Mouse (Mus musculus): ENCODE measurements around the gene Cops7a.

DNA sequence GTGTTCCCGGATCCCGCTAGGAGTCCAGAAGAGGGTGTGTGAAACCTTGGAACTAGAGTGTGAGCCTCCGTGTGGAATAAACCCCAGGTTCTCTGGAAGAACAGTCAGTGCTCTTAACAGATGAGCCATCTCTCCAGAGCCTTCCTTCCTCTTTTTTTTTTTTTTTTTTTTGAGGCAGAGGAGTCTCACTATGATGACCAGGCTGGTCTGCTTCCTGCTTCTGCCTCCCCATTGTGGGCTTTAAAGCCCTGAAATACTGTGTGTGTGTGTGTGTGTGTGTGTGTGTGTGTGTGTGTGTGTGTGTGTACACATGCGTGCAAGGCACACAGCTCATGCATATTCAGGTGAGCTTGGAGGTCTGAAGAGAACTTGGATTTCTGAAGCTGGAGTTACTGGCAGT, 43.8 kb downstream of the Cops7a start:
- TF ChIP-seq REST (IDR thresholded peaks at IDR 0.05; ENCODE audit: insufficient read depth, insufficient read length) (no peak), POLR2A (IDR thresholded peaks at IDR 0.05; ENCODE audit: insufficient read length, low read depth) (no peak), USF1 (IDR thresholded peaks at IDR 0.05; ENCODE audit: low read depth) (no peak), TCF3 (IDR thresholded peaks at IDR 0.05; ENCODE audit: insufficient read length, low read depth) (no peak), TCF12 (IDR thresholded peaks at IDR 0.05; ENCODE audit: insufficient read depth, poor library complexity, severe bottlenecking) (no peak), MYOD1 (IDR thresholded peaks at IDR 0.05; ENCODE audit: control insufficient read depth in 1 of 3, insufficient read length in 2 of 3, low read depth in 2 of 3) (no peak), MAX (IDR thresholded peaks at IDR 0.05; ENCODE audit: low read depth) (no peak), POLR2AphosphoS2 (IDR thresholded peaks at IDR 0.05; ENCODE audit: insufficient read length, low read depth) (no peak), MYOG (IDR thresholded peaks at IDR 0.05; ENCODE audit: control insufficient read depth in 1 of 3, insufficient read depth in 1 of 3, insufficient read length in 2 of 3, low read depth in 2 of 3) (no peak), E2F4 (IDR thresholded peaks at IDR 0.05; ENCODE audit: insufficient read depth) (no peak), SRF (IDR thresholded peaks at IDR 0.05; ENCODE audit: control insufficient read depth, insufficient read length, low read depth) (no peak)
